Mouse (Mus musculus): ENCODE data around the gene Capn9.

The Capn9 gene

GRCm38 (mm10) chr8:124572430-124572775 lies 3.5 kb upstream of the Capn9 start:
- peak; percentile 29 for DNase-seq (ENCODE audit: low read depth)

- peak; percentile 97 for DNase-seq (ENCODE audit: low read depth)
These were observed 2.2 kb upstream of the Capn9 start for GRCm38 (mm10) chr8:124573552-124574340.

- DNase-seq (ENCODE audit: low read depth) = no peak
These were observed 840 bp downstream of the Capn9 start for GRCm38 (mm10) chr8:124576751-124577150.

GRCm38 (mm10) chr8:124585718-124586425 lies 10.0 kb downstream of the Capn9 start:
- no peak for DNase-seq (ENCODE audit: low read depth)

- no peak for DNase-seq (ENCODE audit: low read depth)
These were observed 10.6 kb downstream of the Capn9 start for GRCm38 (mm10) chr8:124586556-124586955.

- no peak for DNase-seq (ENCODE audit: low read depth)
These were observed 13.5 kb downstream of the Capn9 start for GRCm38 (mm10) chr8:124589393-124589792.

GRCm38 (mm10) chr8:124604066-124604465 lies 28.2 kb downstream of the Capn9 start:
- no peak for DNase-seq (ENCODE audit: low read depth)

GRCm38 (mm10) chr8:124608239-124608971 lies 32.5 kb downstream of the Capn9 start:
- peak; percentile 69 for DNase-seq (ENCODE audit: low read depth)

GRCm38 (mm10) chr8:124608972-124609353 lies 33.1 kb downstream of the Capn9 start:
- DNase-seq (ENCODE audit: low read depth) = no peak

- no peak for DNase-seq (ENCODE audit: low read depth)
These were observed 38.4 kb downstream of the Capn9 start for GRCm38 (mm10) chr8:124614325-124614724.

- peak; percentile 91 for DNase-seq (ENCODE audit: low read depth)
These were observed 41.5 kb downstream of the Capn9 start for GRCm38 (mm10) chr8:124617266-124617869.

- DNase-seq (ENCODE audit: low read depth) = peak; percentile 81
These were observed 42.3 kb downstream of the Capn9 start for GRCm38 (mm10) chr8:124618252-124618651.

GRCm38 (mm10) chr8:124621255-124621654 lies 45.3 kb downstream of the Capn9 start:
- DNase-seq (ENCODE audit: low read depth) = no peak

- DNase-seq (ENCODE audit: low read depth) = no peak
These were observed 50.3 kb downstream of the Capn9 start for GRCm38 (mm10) chr8:124626251-124626650.

GRCm38 (mm10) chr8:124630489-124630888 lies 54.6 kb downstream of the Capn9 start:
- DNase-seq (ENCODE audit: low read depth) = no peak

GRCm38 (mm10) chr8:124630891-124631290 lies 55.0 kb downstream of the Capn9 start:
- no peak for DNase-seq (ENCODE audit: low read depth)

GRCm38 (mm10) chr8:124631966-124632365 lies 56.1 kb downstream of the Capn9 start:
- DNase-seq (ENCODE audit: low read depth) = peak; percentile 85

GRCm38 (mm10) chr8:124633001-124633703 lies 57.2 kb downstream of the Capn9 start:
- DNase-seq (ENCODE audit: low read depth) = peak; percentile 84

GRCm38 (mm10) chr8:124634411-124635246 lies 58.7 kb downstream of the Capn9 start:
- DNase-seq (ENCODE audit: low read depth) = no peak

- DNase-seq (ENCODE audit: low read depth) = no peak
These were observed 59.3 kb downstream of the Capn9 start for GRCm38 (mm10) chr8:124635247-124635502.

- no peak for DNase-seq (ENCODE audit: low read depth)
These were observed 65.7 kb downstream of the Capn9 start for GRCm38 (mm10) chr8:124641599-124641998.

Measured in NIH3T3 (cell line).